16 mouse cellular contexts compared by ENCODE assay signal in genomic region chr2:103144420-103144819, GRCm38 (mm10).
A peak's percentile ranks its signal among the peaks of the same experiment; 100 is the strongest.
DNase-seq lines count a peak whose midpoint lies in the region; ATAC-seq lines count a peak whose summit lies in the region.
"Had no signal": no experiment of that assay in that cellular context is flagged by ENCODE, and none has a peak within 500 bp of the region (broad histone marks: within the 10 kb centered on the region; RNA-seq: fewer than 3 reads in every experiment).

No protein-coding gene starts in this region.

- H3K9ac ChIP-seq in limb, embryonic 12.5 days (replicated peaks), result no peak overlapping the region
- H3K9ac ChIP-seq in stomach, embryonic 14.5 days (replicated peaks; ENCODE audit: low read depth, low read length), result no peak overlapping the region
- H3K9ac ChIP-seq in hindbrain, embryonic 12.5 days, result no peak overlapping the region
- H3K9ac ChIP-seq: heart, embryonic 12.5 days; liver, postnatal 0 days had no signal

- 75% methylated on average over 7 of the region's 7 CpGs for WGBS in limb, embryonic 12.5 days
- 90% methylated on average over 7 of the region's 7 CpGs for WGBS in limb, embryonic 10.5 days
- 62% methylated on average over 7 of the region's 7 CpGs for WGBS in stomach, embryonic 14.5 days
- WGBS in hindbrain, embryonic 12.5 days, result 90% methylated on average over 7 of the region's 7 CpGs

- peaks cover 11% of the 10 kb centered on the region for H3K4me1 ChIP-seq in limb, embryonic 12.5 days (replicated peaks)
- 0 out of 2 replicates have a peak, but pooled peaks cover 7% of the 10 kb centered on the region for H3K4me1 ChIP-seq in limb, embryonic 10.5 days
- H3K4me1 ChIP-seq in stomach, embryonic 14.5 days (ENCODE audit: control insufficient read depth, insufficient read depth, low read length), result no peaks in the 10 kb centered on the region
- H3K4me1 ChIP-seq in hindbrain, embryonic 12.5 days, result no peaks in the 10 kb centered on the region
- H3K4me1 ChIP-seq: forebrain, embryonic 10.5 days; heart, embryonic 12.5 days had no signal

- H3K4me2 ChIP-seq in limb, embryonic 12.5 days, result no peak overlapping the region
- H3K4me2 ChIP-seq in stomach, embryonic 14.5 days (replicated peaks; ENCODE audit: low read depth, low read length), result no peak overlapping the region
- no peak overlapping the region for H3K4me2 ChIP-seq in hindbrain, embryonic 12.5 days (replicated peaks)
- H3K4me2 ChIP-seq: heart, embryonic 12.5 days had no signal

- peak; percentile 83 for ATAC-seq in limb, embryonic 12.5 days (ENCODE audit: insufficient number of reproducible peaks, insufficient read depth, low FRiP score, low TSS enrichment, low read depth)
- peak; percentile 97 for ATAC-seq in stomach, embryonic 14.5 days (ENCODE audit: insufficient number of reproducible peaks, insufficient read depth, low FRiP score, low read depth)
- no peak for ATAC-seq in hindbrain, embryonic 12.5 days (ENCODE audit: low FRiP score)
- ATAC-seq: hindbrain, embryonic 16.5 days; liver, postnatal 0 days had no signal

- H3K9me3 ChIP-seq in limb, embryonic 12.5 days, result no peaks in the 10 kb centered on the region
- no peaks in the 10 kb centered on the region for H3K9me3 ChIP-seq in limb, embryonic 10.5 days (replicated peaks)
- no peaks in the 10 kb centered on the region for H3K9me3 ChIP-seq in stomach, embryonic 14.5 days (ENCODE audit: control insufficient read depth, low read depth, low read length)
- no peaks in the 10 kb centered on the region for H3K9me3 ChIP-seq in hindbrain, embryonic 12.5 days (replicated peaks)
- H3K9me3 ChIP-seq: forebrain, embryonic 10.5 days; G1E; heart, embryonic 12.5 days had no signal

- DNase-seq in limb, embryonic 10.5 days (ENCODE audit: low spot score), result no peak
- peak; percentile 90 for DNase-seq in kidney, adult 11 months
- DNase-seq in kidney, postnatal 4 days, result peak; percentile 49 to 65
- no peak for DNase-seq in adrenal gland, postnatal 14 days
- no peak for DNase-seq in embryo, embryonic 10 days (ENCODE audit: low spot score)
- DNase-seq: gastrocnemius, adult 2 months; liver, postnatal 0 days; thymus, postnatal 14 days had no signal

- H3K36me3 ChIP-seq in limb, embryonic 12.5 days, result no peaks in the 10 kb centered on the region
- H3K36me3 ChIP-seq in limb, embryonic 10.5 days, result no peaks in the 10 kb centered on the region
- H3K36me3 ChIP-seq in stomach, embryonic 14.5 days (ENCODE audit: control insufficient read depth, insufficient read depth, low read length), result no peaks in the 10 kb centered on the region
- no peaks in the 10 kb centered on the region for H3K36me3 ChIP-seq in hindbrain, embryonic 12.5 days
- H3K36me3 ChIP-seq: forebrain, embryonic 10.5 days; G1E; heart, embryonic 12.5 days had no signal

- no peak overlapping the region for H3K27ac ChIP-seq in limb, embryonic 12.5 days
- no peak overlapping the region for H3K27ac ChIP-seq in limb, embryonic 10.5 days
- peak overlapping the region; percentile 94 for H3K27ac ChIP-seq in stomach, embryonic 14.5 days (ENCODE audit: low read length)
- H3K27ac ChIP-seq in hindbrain, embryonic 12.5 days, result no peak overlapping the region
- H3K27ac ChIP-seq: forebrain, embryonic 10.5 days; gastrocnemius, adult 2 months; left cerebral cortex, adult 2 months had no signal

- H3K4me3 ChIP-seq in limb, embryonic 12.5 days (replicated peaks), result no peak overlapping the region
- H3K4me3 ChIP-seq in limb, embryonic 10.5 days, result no peak overlapping the region
- no peak overlapping the region for H3K4me3 ChIP-seq in stomach, embryonic 14.5 days (ENCODE audit: low read depth, low read length)
- no peak overlapping the region for H3K4me3 ChIP-seq in hindbrain, embryonic 12.5 days
- H3K4me3 ChIP-seq: forebrain, embryonic 10.5 days; gastrocnemius, adult 2 months; heart, embryonic 12.5 days; left cerebral cortex, adult 2 months had no signal

- no peaks in the 10 kb centered on the region for H3K27me3 ChIP-seq in limb, embryonic 12.5 days
- no peaks in the 10 kb centered on the region for H3K27me3 ChIP-seq in limb, embryonic 10.5 days (ENCODE audit: low read depth, poor library complexity, severe bottlenecking)
- H3K27me3 ChIP-seq in stomach, embryonic 14.5 days (ENCODE audit: control insufficient read depth, insufficient read depth, low read length), result no peaks in the 10 kb centered on the region
- no peaks in the 10 kb centered on the region for H3K27me3 ChIP-seq in hindbrain, embryonic 12.5 days
- H3K27me3 ChIP-seq: heart, embryonic 12.5 days had no signal

Comparison
In these comparisons a context has a peak if more than half of its experiments do, and no peak if none do; other contexts are left out.
1. DNase-seq: peak in kidney, adult 11 months (single experiment) and kidney, postnatal 4 days (2 of 2); none in limb, embryonic 10.5 days (single experiment), adrenal gland, postnatal 14 days (single experiment) and embryo, embryonic 10 days (single experiment).